Mouse (Mus musculus) embryonic facial prominence, embryonic 11.5 days (tissue): Measurements from ENCODE around the gene Nbr1. TPM values are rescaled to one million over a fixed set of nuclear protein-coding genes. Genes with fewer than 3 reads are reported as not detected.
A peak's percentile ranks its signal among the peaks of the same experiment; 100 is the strongest.

Experiments used
- ATAC-seq: fragments of 200-750 bp; cut with Nextera tagmentation; replicated peaks from 2 replicates; pipeline ENCODE4 v1.8.0; 2017; ENCODE audit warnings: low read depth; ENCODE audit not compliant: insufficient number of reproducible peaks, low FRiP score, low TSS enrichment
- DNase-seq: peaks from one replicate; pipeline ENCODE4 v3.0.0-alpha.2; 2015; ENCODE audit warnings: low spot score
- H3K27ac ChIP-seq: fragments of 300-500 bp; sonication (generic); replicated peaks from 2 replicates; pipeline ENCODE4 v1.5.1; 2014; ENCODE audit warnings: mild to moderate bottlenecking, low read depth, low read length, control low read depth
- H3K27me3 ChIP-seq: fragments of 300-500 bp; sonication (generic); 2 replicates; pipeline ENCODE4 v1.6.1; 2014; ENCODE audit warnings: mild to moderate bottlenecking, low read length, moderate library complexity, mixed read lengths; ENCODE audit not compliant: control insufficient read depth, insufficient read depth
- H3K36me3 ChIP-seq: fragments of 300-500 bp; sonication (generic); replicated peaks from 2 replicates; pipeline ENCODE4 v1.6.1; 2014; ENCODE audit warnings: low read depth, mild to moderate bottlenecking, low read length, moderate library complexity, mixed read lengths; ENCODE audit not compliant: control insufficient read depth, insufficient read depth
- H3K4me1 ChIP-seq: fragments of 300-500 bp; sonication (generic); 2 replicates; pipeline ENCODE4 v1.6.1; 2014; ENCODE audit warnings: low read length, mixed read lengths; ENCODE audit not compliant: control insufficient read depth, insufficient read depth
- H3K4me2 ChIP-seq: fragments of 300-500 bp; sonication (generic); 2 replicates; pipeline ENCODE4 v1.6.1; 2014; ENCODE audit warnings: low read depth, mild to moderate bottlenecking, control low read depth, low read length, moderate library complexity
- H3K4me3 ChIP-seq: fragments of 300-500 bp; sonication (generic); 2 replicates; pipeline ENCODE4 v1.5.1; 2014; ENCODE audit warnings: low read depth, low read length, control low read depth
- H3K9ac ChIP-seq: fragments of 300-500 bp; sonication (generic); replicated peaks from 2 replicates; pipeline ENCODE4 v1.6.1; 2014; ENCODE audit warnings: mild to moderate bottlenecking, control low read depth, low read length
- H3K9me3 ChIP-seq: fragments of 300-500 bp; sonication (generic); replicated peaks from 2 replicates; pipeline ENCODE4 v1.6.1; 2016; ENCODE audit warnings: mild to moderate bottlenecking, low read length, inconsistent platforms, mixed read lengths; ENCODE audit not compliant: control insufficient read depth
- WGBS: fragments of 180-500 bp; shearing (Covaris S2); extraction: QIAGEN DNeasy Blood & Tissue Kit; methylation state at CpG from one replicate; pipeline ENCODE4 v1.1.7; 2014; 5-methylcytosine and 5-hydroxymethylcytosine counted together
- polyA plus RNA-seq: library from polyadenylated mRNA; unstranded; fragments of >200 nt; fragmentation: Nextera tagmentation; extraction: Ambion mirVana; gene quantifications from 2 replicates; pipeline ENCODE4 v1.2.1, GENCODE M21; 2014

Nbr1 gene
- polyA plus RNA-seq, 1 experiment from 2014 or later, result 74.1 TPM

DNA sequence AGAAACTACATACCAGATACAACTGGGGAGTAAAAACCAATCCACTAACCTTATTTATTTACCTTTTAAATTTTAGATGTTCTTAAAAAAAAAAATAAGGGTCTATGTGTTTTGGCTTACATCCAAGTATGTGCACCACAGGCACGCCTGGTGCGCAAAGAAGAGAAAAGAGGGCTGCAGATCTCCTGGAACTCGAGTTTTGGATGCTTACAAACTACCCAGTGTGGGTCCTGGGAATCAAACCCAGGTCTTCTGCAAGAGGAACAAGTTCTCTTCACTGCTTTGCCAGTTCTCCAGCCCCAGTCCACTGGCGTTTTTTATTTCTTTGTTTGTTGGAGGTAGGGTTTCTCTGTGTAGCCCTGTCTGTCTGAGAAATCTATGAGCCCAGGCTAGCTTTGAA lies 25.3 kb upstream of the Nbr1 start:
- no peaks in the 10 kb centered on the region; the same call in 1 of the 2 replicates for H3K36me3 ChIP-seq
- H3K4me2 ChIP-seq, result no peak overlapping the region
- no peaks in the 10 kb centered on the region for H3K9me3 ChIP-seq
- DNase-seq (no peak), ATAC-seq (no peak)
- no peak overlapping the region for H3K27ac ChIP-seq
- no peak overlapping the region for H3K4me3 ChIP-seq
- H3K27me3 ChIP-seq, result no peaks in the 10 kb centered on the region
- 86% methylated on average over 4 of the region's 4 CpGs for WGBS
- H3K9ac ChIP-seq, result no peak overlapping the region
- no peaks in the 10 kb centered on the region for H3K4me1 ChIP-seq

DNA sequence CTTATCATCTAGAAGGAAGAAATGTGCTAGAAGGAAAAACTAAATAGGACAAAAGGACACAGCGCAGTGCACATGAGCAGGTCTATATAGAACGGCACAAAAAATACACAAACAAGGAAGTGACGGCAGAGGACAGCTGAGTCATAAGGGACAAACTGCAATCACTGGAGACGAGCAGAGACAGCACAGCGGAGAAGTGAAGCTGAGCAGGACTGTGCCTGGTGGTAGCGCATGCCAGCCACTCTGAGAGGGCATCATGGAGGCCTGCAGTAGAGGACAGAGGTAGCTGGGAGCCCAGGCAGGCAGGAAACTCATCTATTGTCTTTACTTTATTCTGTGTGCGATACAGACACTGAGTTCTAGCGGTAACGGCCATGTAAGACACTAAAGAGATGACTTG lies 8.4 kb upstream of the Nbr1 start:
- no peak overlapping the region for H3K27ac ChIP-seq
- ATAC-seq (no peak), DNase-seq (no peak)
- no peak overlapping the region for H3K9ac ChIP-seq
- no peaks in the 10 kb centered on the region; the same call in 1 of the 2 replicates for H3K36me3 ChIP-seq
- 91% methylated on average over 9 of the region's 9 CpGs for whole genome bisulfite sequencing
- H3K4me3 ChIP-seq, result no peak overlapping the region
- H3K4me2 ChIP-seq, result no peak overlapping the region
- H3K4me1 ChIP-seq, result no peaks in the 10 kb centered on the region
- H3K27me3 ChIP-seq, result no peaks in the 10 kb centered on the region
- no peaks in the 10 kb centered on the region for H3K9me3 ChIP-seq

DNA sequence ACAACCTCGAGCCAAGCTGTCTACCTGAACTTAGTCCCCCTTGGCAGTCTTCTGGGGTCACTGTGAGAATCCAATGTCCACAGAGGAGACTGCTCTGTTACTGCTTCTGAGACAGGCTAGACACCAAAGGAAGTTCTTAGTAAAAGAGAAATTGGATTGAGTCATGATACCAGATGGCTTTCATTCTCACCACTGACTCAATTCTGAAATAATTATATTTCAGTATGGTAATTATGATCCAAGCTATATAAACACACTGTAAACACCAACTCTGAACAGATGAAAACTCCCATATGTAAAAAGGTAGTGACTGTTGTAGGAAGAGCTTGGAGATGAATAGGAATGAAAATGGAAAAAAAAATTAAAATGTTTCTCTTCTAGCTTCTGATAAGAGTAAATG lies 7.8 kb upstream of the Nbr1 start:
- no peak overlapping the region for H3K9ac ChIP-seq
- H3K4me3 ChIP-seq, result no peak overlapping the region
- H3K4me2 ChIP-seq, result no peak overlapping the region
- DNase-seq (no peak), ATAC-seq (no peak)
- no peaks in the 10 kb centered on the region for H3K27me3 ChIP-seq
- no peak overlapping the region for H3K27ac ChIP-seq
- no peaks in the 10 kb centered on the region for H3K9me3 ChIP-seq
- no peaks in the 10 kb centered on the region for H3K4me1 ChIP-seq
- 88% methylated on average over 1 of the region's 1 CpGs for WGBS
- no peaks in the 10 kb centered on the region; the same call in 1 of the 2 replicates for H3K36me3 ChIP-seq

DNA sequence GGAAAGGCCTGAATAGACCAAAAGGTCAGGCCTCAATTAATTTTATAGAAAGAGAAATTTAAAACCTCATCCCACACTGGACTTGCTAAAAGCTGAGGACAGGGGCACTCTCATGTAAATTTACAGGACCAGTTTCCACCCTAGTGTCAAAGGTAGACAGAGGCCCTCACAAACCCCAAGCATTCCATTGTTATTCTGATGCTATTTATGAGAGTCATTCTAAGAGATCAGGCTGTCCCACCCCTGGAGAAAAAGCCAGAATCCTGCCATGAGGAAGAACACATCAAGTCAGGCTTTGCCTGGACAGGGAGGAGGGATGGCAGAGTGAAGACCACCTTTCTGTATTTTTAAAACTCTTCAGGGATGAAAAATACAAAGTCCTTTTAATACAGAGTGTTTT lies 3.4 kb upstream of the Nbr1 start:
- Histone ChIP-seq H3K36me3 (no peaks in the 10 kb centered on the region; the same call in 1 of the 2 replicates), H3K4me2 (no peak overlapping the region), H3K4me3 (no peak overlapping the region), H3K9ac (no peak overlapping the region), H3K27me3 (no peaks in the 10 kb centered on the region), H3K4me1 (no peaks in the 10 kb centered on the region), H3K9me3 (no peaks in the 10 kb centered on the region), H3K27ac (no peak overlapping the region)
- no peak for DNase-seq
- ATAC-seq, result no peak

DNA sequence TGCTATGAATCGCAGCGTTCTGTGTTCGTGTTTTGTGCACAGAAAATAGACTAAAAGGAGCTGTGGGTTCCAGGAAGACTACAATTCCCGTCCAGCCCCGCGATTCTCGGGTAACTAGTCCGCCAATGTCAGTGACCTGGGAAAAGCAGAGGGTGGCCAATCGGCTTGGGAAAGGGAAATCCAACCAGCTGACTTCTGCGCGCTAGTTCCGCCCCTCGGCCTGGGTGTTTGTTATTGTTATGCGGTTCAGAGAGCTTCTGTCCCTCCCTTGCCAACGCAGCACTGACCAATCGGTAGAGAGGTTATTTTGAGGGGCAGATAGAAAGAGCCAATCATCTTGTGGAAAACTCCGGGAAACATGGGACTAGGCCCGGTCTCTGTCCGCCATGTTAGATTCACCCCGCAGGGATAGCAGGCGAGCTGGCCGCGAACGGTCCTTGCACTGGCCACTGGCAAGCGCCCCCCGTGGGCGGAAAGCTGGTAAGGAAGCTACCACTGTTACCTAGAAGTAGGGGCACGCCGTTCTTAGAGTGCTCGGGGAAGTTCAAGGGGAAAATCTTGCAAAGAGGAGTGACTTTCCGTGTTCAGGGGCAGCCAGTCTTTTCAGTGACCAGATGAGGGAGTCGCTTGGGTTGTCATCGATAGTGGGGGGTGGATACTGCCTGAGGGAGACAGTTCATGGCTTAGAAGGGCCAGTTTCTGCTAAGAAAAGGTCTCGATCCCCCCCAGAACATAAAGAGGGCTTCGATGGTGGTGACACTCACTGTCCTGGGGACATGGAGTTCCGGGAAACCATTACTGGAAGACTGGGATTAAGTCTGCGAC lies 739 bp downstream of the Nbr1 start:
- Histone ChIP-seq H3K27ac (peak overlapping the region; percentile 73), H3K9ac (peak overlapping the region; percentile 78), H3K27me3 (no peaks in the 10 kb centered on the region), H3K36me3 (no peaks in the 10 kb centered on the region), H3K9me3 (no peaks in the 10 kb centered on the region), H3K4me2 (peak overlapping the region; percentile 61), H3K4me3 (peak overlapping the region; percentile 72), H3K4me1 (no peaks in the 10 kb centered on the region)
- WGBS, result under 1% methylated on average over 37 of the region's 37 CpGs
- DNase-seq, result peak; percentile 98
- ATAC-seq, result peak; percentile 97

DNA sequence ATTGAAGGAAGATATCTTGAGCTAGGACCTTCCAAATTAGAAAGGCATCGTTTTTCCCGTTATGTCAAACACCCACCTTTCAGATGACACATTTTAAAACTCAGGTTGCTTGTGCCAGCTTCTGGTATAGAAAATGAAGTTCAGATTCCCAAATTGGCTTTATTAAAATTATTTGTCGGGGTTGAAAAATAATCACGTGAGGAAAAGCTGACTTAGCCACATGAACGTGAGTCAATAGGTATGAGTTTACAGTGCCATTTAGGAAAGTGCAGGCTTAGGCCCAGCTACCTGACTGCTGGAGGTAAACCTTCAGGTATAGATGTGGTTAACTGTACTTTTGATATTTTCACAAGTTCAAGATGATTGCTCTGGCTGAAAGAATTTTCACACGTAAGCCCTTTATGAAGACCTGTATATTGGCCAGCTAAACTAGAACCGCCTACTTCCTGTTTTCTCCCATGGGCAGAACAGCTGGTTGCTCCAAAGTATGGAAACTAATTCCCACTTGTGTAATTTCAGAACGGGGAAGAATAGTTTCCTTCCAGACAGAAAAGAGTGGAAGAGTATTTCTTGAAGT lies 1.5 kb downstream of the Nbr1 start:
- DNase-seq (peak; percentile 12), ATAC-seq (no peak)
- Histone ChIP-seq H3K4me3 (peak overlapping the region; percentile 72), H3K27me3 (no peaks in the 10 kb centered on the region), H3K4me2 (peak overlapping the region; percentile 61), H3K4me1 (no peaks in the 10 kb centered on the region), H3K36me3 (no peaks in the 10 kb centered on the region; the same call in 1 of the 2 replicates), H3K9me3 (no peaks in the 10 kb centered on the region), H3K27ac (no peak overlapping the region), H3K9ac (peak overlapping the region; percentile 78)
- 19% methylated on average over 8 of the region's 8 CpGs for WGBS

DNA sequence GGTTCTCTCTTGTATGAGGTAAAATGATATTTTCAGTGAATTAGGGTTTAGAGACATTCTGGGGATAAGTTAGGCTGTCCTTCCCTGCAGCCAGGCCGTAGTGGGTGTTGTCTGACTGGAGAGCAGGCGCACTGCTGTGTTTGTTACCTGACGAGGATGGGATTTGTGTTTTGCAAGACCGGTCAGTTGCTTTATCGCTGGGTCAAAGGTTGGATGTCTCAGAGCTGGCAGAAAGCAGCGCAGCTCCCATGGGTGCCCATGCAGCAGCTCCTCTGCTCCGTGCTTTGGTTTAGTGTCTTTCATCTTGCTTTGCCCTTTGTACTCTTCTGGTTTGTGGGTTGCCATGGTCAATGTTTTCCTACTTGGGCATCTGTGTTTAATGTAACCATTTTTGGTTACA lies 4.6 kb downstream of the Nbr1 start:
- Histone ChIP-seq H3K4me3 (no peak overlapping the region), H3K4me1 (no peaks in the 10 kb centered on the region), H3K9me3 (no peaks in the 10 kb centered on the region), H3K36me3 (no peaks in the 10 kb centered on the region; the same call in 1 of the 2 replicates), H3K9ac (no peak overlapping the region), H3K27ac (no peak overlapping the region), H3K4me2 (no peak overlapping the region), H3K27me3 (no peaks in the 10 kb centered on the region)
- 91% methylated on average over 7 of the region's 7 CpGs for whole genome bisulfite sequencing
- DNase-seq (no peak), ATAC-seq (no peak)

DNA sequence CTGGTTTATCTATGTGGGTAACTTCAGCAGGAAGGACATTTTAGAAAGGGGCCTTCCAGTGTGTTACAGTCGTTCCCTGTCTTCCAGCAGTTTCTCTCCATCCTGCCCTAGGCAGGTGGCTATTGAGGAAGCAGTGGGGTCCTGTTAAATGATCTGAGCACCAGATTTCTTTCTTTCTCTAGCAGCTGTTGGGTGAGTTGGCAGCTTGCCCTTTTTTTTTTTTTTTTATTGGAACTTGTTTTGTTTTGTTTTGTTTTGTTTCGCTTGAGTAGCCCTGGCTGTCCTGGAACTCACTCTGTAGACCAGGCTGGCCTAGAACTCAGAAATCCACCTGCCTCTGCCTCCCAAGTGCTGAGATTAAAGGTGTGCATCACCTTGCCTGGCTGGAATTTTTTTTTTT lies 5.0 kb downstream of the Nbr1 start:
- WGBS, result 90% methylated on average over 2 of the region's 2 CpGs

More for the DNA sequence above, 5.0 kb downstream of the Nbr1 start:
- H3K9ac ChIP-seq, result no peak overlapping the region
- no peak overlapping the region for H3K27ac ChIP-seq
- no peak overlapping the region for H3K4me3 ChIP-seq
- H3K9me3 ChIP-seq, result no peaks in the 10 kb centered on the region
- no peak for ATAC-seq
- no peak for DNase-seq
- no peaks in the 10 kb centered on the region for H3K4me1 ChIP-seq
- H3K4me2 ChIP-seq, result no peak overlapping the region
- H3K36me3 ChIP-seq, result no peaks in the 10 kb centered on the region; the same call in 1 of the 2 replicates
- no peaks in the 10 kb centered on the region for H3K27me3 ChIP-seq
